Mouse (Mus musculus) CH12.LX (cell line): ENCODE results near the gene Btbd8. TPM values are rescaled to one million over a fixed set of nuclear protein-coding genes. Genes with fewer than 3 reads are reported as not detected.

Experiments used
- DNase-seq: peaks from one replicate; pipeline ENCODE4 v3.0.0-alpha.2; 2013; ENCODE audit errors: extremely low read depth
- H3K27ac ChIP-seq: 2 replicates; pipeline ENCODE4 v1.5.1; 2012; ENCODE audit warnings: low read depth, mild to moderate bottlenecking, control low read depth, moderate library complexity; ENCODE audit not compliant: insufficient read depth
- H3K27me3 ChIP-seq: replicated peaks from 2 replicates; pipeline ENCODE3; 2012; ENCODE audit warnings: inconsistent platforms
- H3K36me3 ChIP-seq, 2 experiments: replicated peaks in 1 of 2; 2 replicates each; pipeline versions ENCODE3 to v1.6.1; 2012; ENCODE audit warnings: inconsistent platforms in 1 of 2, low read length in 1 of 2, mild to moderate bottlenecking in 1 of 2, mixed read lengths in 1 of 2, moderate library complexity in 1 of 2; ENCODE audit not compliant: control insufficient read depth in 1 of 2, insufficient read depth in 1 of 2
- H3K4me1 ChIP-seq, 2 experiments: 2 replicates each; pipeline ENCODE4 v1.6.1; 2012; ENCODE audit warnings: inconsistent platforms in 1 of 2, moderate library complexity in 1 of 2; ENCODE audit not compliant: insufficient read depth in 2 of 2, control insufficient read depth in 1 of 2
- H3K4me2 ChIP-seq: 2 replicates; pipeline ENCODE4 v1.6.1; 2012; ENCODE audit warnings: low read depth, mild to moderate bottlenecking, control low read depth; ENCODE audit not compliant: poor library complexity, insufficient read depth, severe bottlenecking
- H3K4me3 ChIP-seq, 3 experiments: fragments of 150-350 bp in 1 of 3; sonication (generic) in 1 of 3; replicated peaks in 1 of 3; 2 replicates each; pipeline versions ENCODE3 to v1.5.1; 2011 to 2012; ENCODE audit warnings: low read depth in 2 of 3, low read length in 2 of 3, mild to moderate bottlenecking in 2 of 3, moderate library complexity in 2 of 3, control low read depth in 1 of 3, improper control_type of control experiment in 1 of 3, inconsistent platforms in 1 of 3, mixed read lengths in 1 of 3; ENCODE audit not compliant: poor library complexity in 1 of 3
- H3K79me2 ChIP-seq: replicated peaks from 2 replicates; pipeline ENCODE4 v1.6.1; 2012; ENCODE audit warnings: mild to moderate bottlenecking, moderate library complexity; ENCODE audit not compliant: control insufficient read depth, poor library complexity, insufficient read depth, severe bottlenecking; ENCODE audit errors: extremely low read depth
- H3K9ac ChIP-seq: 2 replicates; pipeline ENCODE4 v1.6.1; 2012; ENCODE audit warnings: low read depth, mild to moderate bottlenecking, control low read depth, moderate library complexity; ENCODE audit not compliant: insufficient read depth
- H3K9me3 ChIP-seq: replicated peaks from 2 replicates; pipeline ENCODE3; 2012; ENCODE audit warnings: low read length, inconsistent platforms, mixed read lengths
- CHD2 ChIP-seq: IDR thresholded peaks from 2 replicates; pipeline ENCODE4 v1.6.1; 2011; ENCODE audit warnings: low read length, improper control_type of control experiment
- CTCF ChIP-seq, 2 experiments: IDR thresholded peaks in 1 of 2; conservative IDR thresholded peaks in 1 of 2; 2 replicates each; pipeline ENCODE4 v1.5.1; 2011 to 2012; ENCODE audit warnings: low read depth in 2 of 2, low read length in 2 of 2, improper control_type of control experiment in 1 of 2, inconsistent platforms in 1 of 2, mild to moderate bottlenecking in 1 of 2, moderate library complexity in 1 of 2
- E2F4 ChIP-seq: IDR thresholded peaks from 2 replicates; pipeline ENCODE4 v1.6.1; 2011; ENCODE audit warnings: low read depth, low read length, improper control_type of control experiment; ENCODE audit not compliant: insufficient replicate concordance
- ELF1 ChIP-seq: IDR thresholded peaks from 2 replicates; pipeline ENCODE4 v1.6.1; 2014; ENCODE audit warnings: low read depth, mild to moderate bottlenecking, inconsistent platforms, low read length, improper control_type of control experiment
- EP300 ChIP-seq: IDR thresholded peaks from 2 replicates; pipeline ENCODE4 v1.6.1; 2011; ENCODE audit warnings: low read length, improper control_type of control experiment
- ETS1 ChIP-seq: conservative IDR thresholded peaks from 2 replicates; pipeline ENCODE4 v1.6.1; 2012; ENCODE audit warnings: low read depth, mild to moderate bottlenecking, inconsistent platforms, low read length, improper control_type of control experiment, moderate library complexity
- GABPA ChIP-seq: IDR thresholded peaks from 2 replicates; pipeline ENCODE4 v1.6.1; 2012; ENCODE audit warnings: low read depth, low read length, improper control_type of control experiment, inconsistent platforms; ENCODE audit not compliant: insufficient replicate concordance
- HCFC1 ChIP-seq: IDR thresholded peaks from 2 replicates; pipeline ENCODE4 v1.6.1; 2012; ENCODE audit warnings: low read depth, mild to moderate bottlenecking, inconsistent platforms, low read length, improper control_type of control experiment
- KAT2A ChIP-seq: IDR thresholded peaks from 2 replicates; pipeline ENCODE4 v1.6.1; 2012; ENCODE audit warnings: low read length, improper control_type of control experiment, inconsistent platforms; ENCODE audit not compliant: insufficient replicate concordance
- MAFK ChIP-seq: IDR thresholded peaks from 2 replicates; pipeline ENCODE4 v1.6.1; 2011; ENCODE audit warnings: low read length, improper control_type of control experiment; ENCODE audit not compliant: insufficient replicate concordance
- MAX ChIP-seq: IDR thresholded peaks from 2 replicates; pipeline ENCODE4 v1.6.1; 2011; ENCODE audit warnings: low read length, improper control_type of control experiment
- MAZ ChIP-seq: IDR thresholded peaks from 2 replicates; pipeline ENCODE4 v1.6.1; 2012; ENCODE audit warnings: low read depth, mild to moderate bottlenecking, inconsistent platforms, low read length, improper control_type of control experiment, moderate library complexity
- MEF2A ChIP-seq: IDR thresholded peaks from 2 replicates; pipeline ENCODE4 v1.6.1; 2014; ENCODE audit warnings: low read depth, mild to moderate bottlenecking, inconsistent platforms, low read length, improper control_type of control experiment, borderline replicate concordance
- MXI1 ChIP-seq: IDR thresholded peaks from 2 replicates; pipeline ENCODE4 v1.6.1; 2011; ENCODE audit warnings: mild to moderate bottlenecking, low read depth, low read length, improper control_type of control experiment
- NELFE ChIP-seq: IDR thresholded peaks from 2 replicates; pipeline ENCODE4 v1.6.1; 2011; ENCODE audit warnings: low read depth, low read length, improper control_type of control experiment
- NRF1 ChIP-seq: IDR thresholded peaks from 2 replicates; pipeline ENCODE4 v1.6.1; 2014; ENCODE audit warnings: low read depth, mild to moderate bottlenecking, inconsistent platforms, low read length, improper control_type of control experiment, moderate library complexity
- POLR2AphosphoS2 ChIP-seq: IDR thresholded peaks from 2 replicates; pipeline ENCODE4 v1.6.1; 2011; ENCODE audit warnings: low read depth, low read length, improper control_type of control experiment
- RAD21 ChIP-seq: IDR thresholded peaks from 2 replicates; pipeline ENCODE4 v1.6.1; 2011; ENCODE audit warnings: low read depth, mild to moderate bottlenecking, low read length, improper control_type of control experiment, moderate library complexity
- RCOR1 ChIP-seq: conservative IDR thresholded peaks from 2 replicates; pipeline ENCODE4 v1.6.1; 2012; ENCODE audit warnings: low read depth, mild to moderate bottlenecking, inconsistent platforms, low read length, improper control_type of control experiment
- SIN3A ChIP-seq: IDR thresholded peaks from 2 replicates; pipeline ENCODE4 v1.6.1; 2012; ENCODE audit warnings: low read length, improper control_type of control experiment, inconsistent platforms
- SMC3 ChIP-seq: IDR thresholded peaks from 2 replicates; pipeline ENCODE4 v1.6.1; 2011; ENCODE audit warnings: low read depth, low read length, improper control_type of control experiment
- TCF12 ChIP-seq: IDR thresholded peaks from 2 replicates; pipeline ENCODE4 v1.6.1; 2014; ENCODE audit warnings: low read depth, mild to moderate bottlenecking, inconsistent platforms, low read length, improper control_type of control experiment
- USF2 ChIP-seq: conservative IDR thresholded peaks from 2 replicates; pipeline ENCODE4 v1.6.1; 2011; ENCODE audit warnings: low read depth, low read length, improper control_type of control experiment
- ZKSCAN1 ChIP-seq: IDR thresholded peaks from 2 replicates; pipeline ENCODE4 v1.6.1; 2012; ENCODE audit warnings: low read depth, inconsistent platforms, low read length, improper control_type of control experiment, borderline replicate concordance
- ZMIZ1 ChIP-seq: IDR thresholded peaks from 2 replicates; pipeline ENCODE4 v1.6.1; 2012; ENCODE audit warnings: low read depth, mild to moderate bottlenecking, inconsistent platforms, low read length, improper control_type of control experiment
- dilution Hi-C: fragments of 300-500 bp; cut with MboI; formaldehyde crosslinking; loops from 2 replicates; pipeline ENCODE4 v1.14.3; 2020; ENCODE audit warnings: low sequenced_read_pairs; ENCODE audit not compliant: extremely low pct_unique_long_range_greater_than_20kb, extremely low pct_ligation_motif_present
- in situ Hi-C: fragments of 300-500 bp; cut with MboI; formaldehyde crosslinking; loops from 3 replicates; pipeline ENCODE4 v1.14.3; 2019; ENCODE audit warnings: low sequenced_read_pairs, low pct_ligation_motif_present, low pct_unique_long_range_greater_than_20kb, mixed read lengths
- polyA plus RNA-seq: library from polyadenylated mRNA; unstranded; fragments of >175 nt; gene quantifications from 2 replicates; pipeline ENCODE4 v1.2.1, GENCODE M21; 2012; ENCODE audit warnings: low read depth; ENCODE audit not compliant: insufficient read length
- total RNA-seq, 2 experiments: library from RNA; depleted of rRNA; stranded (reverse); fragments of 300-350 nt in 1 of 2; fragments of >200 nt in 1 of 2; gene quantifications; 2 replicates each; pipeline ENCODE4 v1.2.3; 2012 to 2014

Gene Btbd8
- total and polyA plus RNA-seq, 3 experiments, result 5.1 to 5.9 (median 5.2) TPM

- DNase-seq, result no peak
- H3K79me2 ChIP-seq, result no peaks in the 10 kb centered on the region
- no peak overlapping the region for H3K9ac ChIP-seq
- in situ Hi-C loops (no loop called here), dilution Hi-C loops (no loop called here)
- no peak overlapping the region for H3K27ac ChIP-seq
- H3K9me3 ChIP-seq, result no peaks in the 10 kb centered on the region
- H3K27me3 ChIP-seq, result no peaks in the 10 kb centered on the region
- no peak for TF ChIP-seq USF2
- TF ChIP-seq GABPA, result no peak
- TF ChIP-seq CHD2, result no peak
- no peak for TF ChIP-seq KAT2A
- TF ChIP-seq ZMIZ1, result no peak
- no peak for TF ChIP-seq NRF1
- no peak for TF ChIP-seq SMC3
- no peak for TF ChIP-seq TCF12
- TF ChIP-seq SIN3A, result no peak
- no peak for TF ChIP-seq E2F4
- H3K4me1 ChIP-seq, result peaks cover 0 to 11% of the 10 kb centered on the region in 2 experiments; a peak in 2 of 4 replicates
- no peak overlapping the region for H3K4me3 ChIP-seq
- H3K4me2 ChIP-seq, result no peak overlapping the region
- peaks cover 30 to 72% of the 10 kb centered on the region in 2 experiments for H3K36me3 ChIP-seq
Measured at GRCm38 (mm10) chr5:107554336-107554735, 116.5 kb downstream of the Btbd8 start.

- Histone ChIP-seq H3K9ac (no peak overlapping the region), H3K36me3 (peaks cover 34 to 78% of the 10 kb centered on the region in 2 experiments), H3K4me2 (no peak overlapping the region), H3K79me2 (no peaks in the 10 kb centered on the region), H3K4me1 (peaks cover 0 to 11% of the 10 kb centered on the region in 2 experiments; a peak in 2 of 4 replicates), H3K9me3 (no peaks in the 10 kb centered on the region), H3K27ac (no peak overlapping the region), H3K4me3 (no peak overlapping the region)
- DNase-seq, result no peak
- in situ Hi-C loops, result no loop called here
- TF ChIP-seq KAT2A (no peak), NELFE (no peak), TCF12 (no peak), CTCF (conservative IDR thresholded peaks at IDR 0.05 in 1 of 2, IDR thresholded peaks at IDR 0.05 in 1 of 2; ENCODE audit: low read depth in 2 of 2, low read length in 2 of 2) (no peak), ETS1 (no peak), MAX (no peak), ELF1 (no peak), EP300 (no peak), MXI1 (no peak), ZMIZ1 (no peak), HCFC1 (no peak), CHD2 (no peak), MAZ (no peak), RAD21 (no peak), MEF2A (no peak), MAFK (no peak), RCOR1 (no peak), POLR2AphosphoS2 (no peak), ZKSCAN1 (no peak)
- TF ChIP-seq, all 38 proteins: peak for 0
- dilution Hi-C loops, result no loop called here
- no peaks in the 10 kb centered on the region for H3K27me3 ChIP-seq
Measured at GRCm38 (mm10) chr5:107556969-107557368, 119.2 kb downstream of the Btbd8 start.
